Comparison of ENCODE assay signal across 34 mouse cellular contexts in the genomic region with DNA sequence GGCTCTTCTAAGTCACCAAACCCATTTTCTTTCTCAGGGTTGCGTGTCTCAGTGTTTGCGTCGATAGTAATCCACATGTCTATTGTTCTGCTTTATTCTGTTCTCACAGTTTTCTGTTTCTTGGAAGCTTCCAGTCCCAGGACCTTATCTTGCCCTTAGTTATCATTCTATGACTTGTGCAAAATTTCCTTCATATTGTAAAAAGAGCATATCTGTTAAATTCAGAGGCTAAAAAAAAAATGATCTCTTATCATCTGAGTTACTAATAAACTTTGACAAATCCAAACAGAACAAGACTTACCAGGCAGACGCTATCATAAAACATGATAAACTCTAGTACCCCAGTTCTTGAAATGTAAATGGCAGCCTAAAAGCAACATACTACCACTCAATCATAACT.
"Had no signal": no experiment of that assay in that cellular context is flagged by ENCODE, and none has a peak within 500 bp of the region (broad histone marks: within the 10 kb centered on the region; RNA-seq: fewer than 3 reads in every experiment).

No protein-coding gene starts in this region.

- H3K9me3 ChIP-seq: heart, embryonic 12.5 days; heart, embryonic 13.5 days; heart, embryonic 15.5 days; hindbrain, embryonic 10.5 days; hindbrain, embryonic 12.5 days; hindbrain, embryonic 13.5 days; hindbrain, embryonic 15.5 days; intestine, embryonic 15.5 days; kidney, embryonic 15.5 days had no signal

- H3K4me1 ChIP-seq: heart, embryonic 12.5 days; heart, embryonic 13.5 days; heart, embryonic 15.5 days; hindbrain, embryonic 10.5 days; hindbrain, embryonic 12.5 days; hindbrain, embryonic 13.5 days; hindbrain, embryonic 15.5 days; intestine, embryonic 15.5 days; kidney, embryonic 15.5 days had no signal

- DNase-seq: heart, postnatal 10 days; heart, postnatal 14 days; heart, postnatal 36 days; heart, postnatal 4 days; kidney, adult 11 months; kidney, adult 18-20 months; kidney, adult 2 months; kidney, adult 8-10 months; kidney, adult 9 months; kidney, postnatal 10 days; kidney, postnatal 14 days; kidney, postnatal 25 days; kidney, postnatal 36 days; kidney, postnatal 4 days; layer of hippocampus, adult 9-11 months; layer of hippocampus, postnatal 36 days had no signal

- H3K27ac ChIP-seq: heart, embryonic 13.5 days; heart, embryonic 15.5 days; hindbrain, embryonic 10.5 days; hindbrain, embryonic 12.5 days; hindbrain, embryonic 13.5 days; hindbrain, embryonic 14.5 days; hindbrain, embryonic 15.5 days; hindbrain, postnatal 0 days; intestine, embryonic 15.5 days; kidney, embryonic 15.5 days; kidney, postnatal 0 days; layer of hippocampus, adult 2 months; left cerebral cortex, adult 2 months had no signal

- H3K27me3 ChIP-seq: heart, embryonic 12.5 days; heart, embryonic 13.5 days; heart, embryonic 15.5 days; hindbrain, embryonic 12.5 days; hindbrain, embryonic 13.5 days; hindbrain, embryonic 15.5 days; intestine, embryonic 15.5 days; kidney, embryonic 15.5 days had no signal

- H3K4me3 ChIP-seq: heart, embryonic 12.5 days; heart, embryonic 13.5 days; heart, embryonic 15.5 days; hindbrain, embryonic 10.5 days; hindbrain, embryonic 12.5 days; hindbrain, embryonic 13.5 days; hindbrain, embryonic 15.5 days; intestine, embryonic 15.5 days; kidney, embryonic 15.5 days; layer of hippocampus, adult 2 months; left cerebral cortex, adult 2 months had no signal

- H3K9ac ChIP-seq: heart, embryonic 12.5 days; heart, embryonic 13.5 days; heart, embryonic 15.5 days; hindbrain, embryonic 12.5 days; hindbrain, embryonic 13.5 days; hindbrain, embryonic 14.5 days; hindbrain, embryonic 15.5 days; intestine, embryonic 15.5 days; kidney, embryonic 15.5 days had no signal

- ATAC-seq: hindbrain, embryonic 16.5 days; hindbrain, postnatal 0 days; inflammation-experienced regulatory T-cells, adult 6 months; intestine, embryonic 15.5 days; intestine, embryonic 16.5 days; intestine, postnatal 0 days had no signal

- H3K36me3 ChIP-seq: hindbrain, embryonic 12.5 days; intestine, embryonic 15.5 days had no signal
